Mouse (Mus musculus) T-helper 1 cell (primary cell): Measurements from ENCODE around the gene Kazn.

Experiments used
- in situ Hi-C: fragments of 300-600 bp; cut with MboI, MseI; formaldehyde crosslinking; loops from one replicate; pipeline ENCODE4 v1.15.1; 2025; ENCODE audit warnings: high pct_unique_total_duplicates

The Kazn gene

DNA sequence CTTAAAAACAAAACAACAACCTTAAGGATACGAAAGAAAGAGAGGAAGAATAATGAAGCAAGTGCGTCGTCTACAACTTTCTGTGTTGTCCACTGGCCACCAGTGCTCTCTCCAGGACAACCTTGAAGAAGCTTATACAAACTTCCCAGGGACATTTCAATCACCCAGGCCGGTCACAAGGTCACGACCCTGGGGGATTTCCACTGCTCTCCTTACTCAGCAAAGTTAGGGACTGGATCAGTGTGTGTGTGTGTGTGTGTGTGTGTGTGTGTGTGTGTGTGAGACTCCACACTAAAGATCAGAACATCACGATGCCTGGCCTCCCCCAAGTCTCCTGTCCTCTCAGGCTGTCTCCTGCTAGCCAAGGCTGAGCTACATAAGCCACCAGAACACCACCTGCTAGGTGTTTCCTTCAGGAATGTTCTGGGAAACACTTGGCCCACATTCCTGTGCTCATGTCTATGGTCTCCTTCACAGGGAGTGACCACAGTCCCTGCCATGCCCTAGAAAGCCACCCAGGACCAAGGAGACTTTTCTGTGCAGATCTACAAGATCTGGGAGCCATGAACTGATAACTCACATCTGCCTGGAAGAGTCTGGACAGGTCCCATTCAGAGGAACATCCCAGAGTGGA lies 3.7 kb upstream of the Kazn start:
- in situ Hi-C loops, result loop anchor here (10.0 kb wide), 1 partner anchor 268 kb away; no protein-coding TSS in a partner anchor

DNA sequence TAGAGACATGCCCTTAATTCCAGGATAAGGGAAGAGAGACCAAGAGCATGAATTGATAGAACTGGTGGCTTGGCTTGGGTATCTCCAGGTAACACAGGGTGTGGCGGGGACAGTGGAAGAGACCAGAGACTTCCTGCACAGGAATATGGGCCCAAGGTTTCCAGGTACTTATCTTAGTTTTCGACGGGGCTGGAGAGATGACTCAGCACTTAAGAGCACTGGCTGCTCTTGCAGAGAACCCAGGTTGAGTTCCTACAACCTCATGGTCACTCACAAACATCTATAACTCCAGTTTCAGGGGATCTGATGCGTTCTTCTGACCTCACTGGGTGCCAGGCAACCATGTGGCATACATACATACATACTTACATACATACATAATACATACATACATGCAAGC lies 3.0 kb upstream of the Kazn start:
- in situ Hi-C loops, result loop anchor here (10.0 kb wide), 1 partner anchor 267 kb away; no protein-coding TSS in a partner anchor

DNA sequence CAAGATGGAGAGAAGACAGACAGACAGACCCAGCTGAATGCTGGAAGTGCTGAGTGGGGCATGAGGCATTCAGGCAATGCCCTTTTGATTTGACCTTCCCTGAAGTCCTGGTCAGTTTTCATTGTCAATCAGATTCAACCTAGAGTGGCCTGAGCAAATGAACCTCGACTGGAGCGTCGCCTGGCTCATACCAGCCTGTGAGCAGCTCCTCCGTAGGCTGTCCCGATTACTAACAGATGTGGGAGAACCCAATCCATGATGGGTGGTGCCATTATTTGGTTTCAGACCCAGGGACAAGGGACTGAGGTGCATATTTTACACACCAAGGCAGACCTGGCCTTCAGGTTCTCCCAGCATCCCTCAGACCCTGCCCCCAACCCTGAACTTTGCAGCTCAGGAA lies 1.7 kb upstream of the Kazn start:
- in situ Hi-C loops, result loop anchor here (10.0 kb wide), 1 partner anchor 266 kb away; no protein-coding TSS in a partner anchor

DNA sequence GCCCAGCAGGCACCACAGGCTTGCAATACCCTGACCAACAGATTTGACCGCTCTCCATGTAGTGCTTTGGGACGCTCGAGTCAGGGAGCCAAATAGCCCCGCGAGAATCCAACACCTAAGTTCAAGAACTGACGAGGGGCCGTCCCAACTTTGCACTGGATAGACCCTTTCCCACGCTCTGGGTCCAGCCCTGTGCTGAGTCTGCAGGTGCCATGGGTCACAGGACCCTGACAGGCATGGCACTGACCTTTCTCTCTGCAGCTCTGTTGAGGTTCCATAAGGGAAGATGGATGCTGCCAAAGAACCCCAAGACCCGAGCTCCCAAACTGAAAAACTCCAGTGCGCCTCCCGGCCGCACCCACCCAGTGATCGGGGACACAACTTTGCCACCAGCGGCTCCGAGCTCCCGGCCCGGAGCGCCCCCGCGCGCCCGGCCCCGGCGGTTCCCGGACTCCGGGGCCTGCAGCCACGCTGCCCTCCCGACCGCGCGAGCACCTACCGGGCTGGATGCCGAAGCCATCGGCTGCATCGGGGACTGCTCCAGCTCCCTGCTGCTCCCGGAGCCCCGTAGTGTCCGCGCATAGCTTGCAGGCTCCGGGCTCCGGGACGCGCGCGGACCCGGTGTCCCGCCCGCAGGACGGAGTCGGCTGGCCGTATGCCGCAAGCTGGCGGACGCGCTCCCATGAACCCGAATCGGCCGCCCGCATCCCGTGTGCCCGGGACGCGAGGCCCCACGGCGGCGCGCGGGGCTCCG lies 538 bp downstream of the Kazn start:
- in situ Hi-C loops, result loop anchor here (10.0 kb wide), 1 partner anchor 1394 kb away; the partner anchor contains the start of gene Padi1

DNA sequence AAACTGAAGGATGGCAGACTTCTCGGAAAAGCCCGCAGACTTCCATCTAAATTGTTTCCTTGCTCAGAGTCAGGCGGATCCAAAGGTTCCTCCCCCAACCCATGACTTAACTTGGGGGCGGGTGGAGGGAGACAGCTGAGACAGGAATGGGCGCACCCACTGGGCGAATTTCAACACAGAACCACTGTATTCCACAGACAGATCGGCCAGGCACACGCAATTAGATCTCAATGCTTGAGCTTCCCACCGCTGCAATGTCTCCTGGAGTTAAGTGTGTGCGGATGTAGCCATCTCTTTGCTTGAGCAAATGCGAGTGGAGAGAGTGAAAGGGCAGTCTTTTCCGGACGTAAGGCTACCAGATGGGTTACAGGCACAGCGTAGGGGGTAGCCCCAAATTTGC lies 1.2 kb downstream of the Kazn start:
- in situ Hi-C loops, result loop anchor here (10.0 kb wide), 1 partner anchor 1393 kb away; the partner anchor contains the start of gene Padi1

DNA sequence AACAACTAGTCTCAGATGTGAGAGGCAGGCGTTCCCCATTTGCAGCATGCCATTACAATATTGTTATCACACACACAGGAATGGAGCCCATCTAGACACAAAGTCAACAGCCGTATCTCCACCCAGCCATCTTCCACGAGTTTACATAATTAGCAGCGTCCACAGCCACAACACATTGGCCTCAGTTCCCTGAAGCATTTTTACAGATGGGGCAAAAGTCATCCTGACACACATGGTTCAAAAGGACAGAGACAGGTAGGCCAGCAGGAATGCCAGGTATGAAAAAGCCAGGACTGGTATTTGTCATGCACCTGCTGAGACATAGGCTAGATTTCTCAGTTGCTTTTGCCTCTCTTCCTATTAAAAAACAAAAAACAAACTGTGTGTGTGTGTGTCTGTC lies 2.5 kb downstream of the Kazn start:
- in situ Hi-C loops, result loop anchor here (10.0 kb wide), 1 partner anchor 1392 kb away; the partner anchor contains the start of gene Padi1

DNA sequence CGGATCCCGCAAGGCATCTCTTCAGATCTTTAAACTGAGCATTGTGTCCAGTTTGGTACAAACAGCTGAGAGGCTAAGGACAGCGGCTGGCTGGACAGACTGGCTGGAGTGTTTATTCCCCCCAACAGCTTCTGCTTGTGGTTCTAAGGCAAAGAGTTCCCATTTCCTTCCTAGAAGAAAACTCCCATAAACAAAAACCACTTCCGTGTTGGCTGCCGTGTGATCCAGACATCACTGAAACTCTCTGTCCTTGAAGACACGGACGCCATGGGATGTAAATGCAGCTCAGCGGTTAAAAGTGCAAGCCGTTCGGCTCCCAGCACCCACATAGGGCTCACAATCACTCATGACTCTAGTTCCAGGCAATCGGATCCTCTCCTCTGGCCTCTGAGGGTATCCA lies 3.8 kb downstream of the Kazn start:
- in situ Hi-C loops, result loop anchor here (10.0 kb wide), 1 partner anchor 1391 kb away; the partner anchor contains the start of gene Padi1

DNA sequence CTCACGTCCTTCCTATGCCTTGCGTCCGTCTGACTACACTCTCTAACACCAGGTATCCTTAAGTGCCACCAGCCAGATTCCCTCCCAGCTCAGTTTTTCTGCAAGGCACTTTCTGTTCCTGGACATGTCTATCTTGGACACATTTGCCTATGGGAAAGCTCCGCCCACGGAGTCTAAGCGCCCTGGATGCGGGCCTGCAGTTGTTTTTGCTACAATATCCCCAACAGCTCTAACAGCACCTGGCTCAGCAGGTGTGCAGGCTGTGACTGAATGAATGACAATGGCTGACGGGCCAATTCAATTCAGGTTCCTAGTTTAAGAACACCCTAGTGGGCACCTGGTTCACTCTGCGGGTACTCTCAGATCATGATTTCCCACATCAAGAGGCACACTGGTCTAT lies 4.4 kb downstream of the Kazn start:
- in situ Hi-C loops, result loop anchor here (10.0 kb wide), 1 partner anchor 1390 kb away; the partner anchor contains the start of gene Padi1

DNA sequence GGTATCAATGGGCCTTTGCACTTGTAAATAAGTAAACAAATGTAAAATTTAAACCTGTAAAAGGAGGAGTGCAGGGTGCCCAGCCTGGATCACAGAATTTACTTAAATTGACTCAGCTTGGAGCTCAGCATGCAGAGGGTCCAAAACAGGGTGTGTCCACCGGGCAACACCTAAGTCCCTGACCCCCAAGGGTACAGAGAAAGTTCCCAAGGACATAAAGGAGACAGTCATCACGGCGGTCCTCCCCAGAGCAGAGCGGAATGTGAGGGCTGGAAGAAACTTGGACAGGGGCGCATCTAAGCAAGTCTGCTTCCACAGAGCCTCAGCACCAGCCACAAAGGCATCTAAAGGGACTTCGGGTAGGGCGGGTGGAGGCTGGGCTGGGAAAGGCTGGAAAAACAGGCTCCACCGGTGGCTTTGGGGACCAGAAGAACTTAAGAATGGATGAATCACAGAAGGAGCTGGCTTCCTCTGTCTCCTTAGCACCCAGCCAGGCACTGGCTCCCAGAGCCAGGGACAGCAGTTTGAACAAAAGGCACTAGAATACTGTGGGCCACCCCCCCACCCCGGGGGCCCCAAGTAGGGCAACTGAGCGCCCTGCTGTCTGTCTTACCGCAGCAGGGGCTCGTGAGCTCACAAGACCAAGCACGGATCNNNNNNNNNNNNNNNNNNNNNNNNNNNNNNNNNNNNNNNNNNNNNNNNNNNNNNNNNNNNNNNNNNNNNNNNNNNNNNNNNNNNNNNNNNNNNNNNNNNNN lies 10.2 kb downstream of the Kazn start:
- in situ Hi-C loops, result no loop called here

DNA sequence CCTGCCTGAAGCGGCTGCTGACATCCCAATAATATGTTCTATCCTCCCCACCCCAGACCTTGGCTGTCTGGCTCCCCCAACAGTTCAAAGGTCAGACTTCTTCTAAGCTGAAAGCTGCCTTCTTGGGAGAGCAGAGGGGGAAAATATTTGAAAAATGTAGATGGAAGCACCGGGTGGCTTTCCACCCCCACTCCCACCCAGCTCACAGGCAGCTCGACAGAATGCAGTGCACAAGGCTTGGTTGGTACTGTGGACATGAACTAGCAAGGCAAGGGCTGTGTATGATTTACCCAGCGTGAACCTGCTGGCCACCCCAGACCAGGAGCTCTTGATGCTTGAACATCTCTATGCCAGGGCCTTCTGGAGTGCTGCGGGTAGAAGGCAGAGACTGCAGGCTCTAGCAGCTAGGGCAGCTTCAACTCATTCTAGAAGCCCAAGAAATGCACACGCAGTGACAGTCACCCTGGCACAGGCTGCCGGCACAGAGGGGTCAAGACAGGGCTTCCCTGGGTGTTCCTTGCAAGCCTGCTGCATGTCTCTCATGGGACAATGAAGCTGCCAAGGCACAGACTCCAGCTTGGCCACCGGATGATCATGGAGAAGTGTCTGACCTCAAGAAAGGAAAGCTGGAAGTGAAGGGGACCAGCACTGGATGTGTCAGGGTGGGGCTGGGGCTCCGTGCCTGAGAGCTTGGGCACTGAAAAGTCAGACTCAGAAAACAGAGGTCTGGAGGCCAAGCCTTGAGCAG lies 15.1 kb downstream of the Kazn start:
- in situ Hi-C loops, result no loop called here

DNA sequence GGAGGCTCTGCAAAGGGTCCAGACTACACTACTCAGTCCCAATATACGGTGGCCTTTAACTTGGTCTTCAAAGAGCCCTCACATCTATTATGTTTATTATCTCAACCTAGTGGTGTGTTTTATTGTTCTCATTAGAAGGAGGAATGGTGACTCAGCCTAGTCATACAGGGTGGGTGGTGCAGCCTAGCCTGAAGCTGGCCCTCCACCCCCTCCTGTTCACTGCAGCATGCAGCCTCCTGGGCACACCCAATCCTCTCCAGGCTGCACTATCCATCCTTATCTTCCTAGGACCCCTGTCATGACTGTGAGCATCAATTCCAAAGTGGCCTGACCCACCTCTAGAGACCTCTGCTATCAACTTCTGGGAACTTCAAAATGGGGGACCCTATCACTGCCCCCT lies 16.8 kb downstream of the Kazn start:
- in situ Hi-C loops, result no loop called here

DNA sequence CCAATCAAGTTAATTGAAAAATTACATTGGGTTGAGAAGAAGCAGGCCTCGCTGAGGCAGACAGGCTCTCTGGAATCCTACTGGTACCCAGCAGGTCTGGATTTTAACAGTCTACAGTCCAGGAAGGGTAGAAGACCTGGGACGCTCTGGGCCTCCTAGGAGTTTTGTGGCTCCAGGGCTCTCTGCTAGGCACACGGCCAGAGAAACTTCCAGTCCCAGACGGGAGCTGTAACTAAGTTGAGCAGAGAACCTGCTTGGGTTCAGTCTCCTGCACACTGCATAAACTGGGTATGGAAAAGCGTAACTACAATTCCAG lies 17.5 kb downstream of the Kazn start:
- in situ Hi-C loops, result no loop called here

DNA sequence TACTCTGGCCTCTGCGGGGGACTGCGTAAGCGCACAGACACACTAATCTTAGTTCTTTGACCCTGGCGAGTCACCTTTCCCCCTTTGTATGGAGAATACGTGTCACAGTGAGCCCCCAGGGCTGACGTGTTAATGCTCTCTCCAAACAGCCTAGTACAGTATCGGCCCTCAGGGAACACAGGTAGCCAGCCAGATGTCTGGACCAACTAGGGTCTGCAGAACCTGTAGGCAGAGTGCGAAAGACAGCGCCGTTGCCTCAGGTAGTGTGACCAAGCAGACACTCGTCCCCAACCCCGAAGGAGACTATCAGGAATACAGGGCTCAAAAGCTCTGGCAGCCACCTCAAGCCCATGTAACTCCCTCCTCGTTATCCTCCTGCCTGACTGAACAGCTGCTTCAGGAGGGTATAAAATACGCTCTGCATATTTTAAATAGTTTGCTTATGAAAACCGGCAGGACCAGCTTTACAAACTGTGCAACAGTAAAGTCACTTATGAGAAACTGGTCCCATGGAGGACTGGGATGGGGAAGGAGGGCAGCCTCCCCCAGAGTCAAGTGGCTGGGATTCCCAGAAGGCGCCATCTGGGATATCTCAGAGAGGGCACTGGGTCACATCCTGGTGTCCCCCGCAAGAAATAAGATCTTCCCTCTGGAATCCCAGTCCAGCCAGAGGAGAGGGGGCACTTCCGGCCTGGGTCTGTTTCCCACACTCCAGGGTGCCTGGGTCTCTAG lies 18.0 kb downstream of the Kazn start:
- in situ Hi-C loops, result no loop called here

DNA sequence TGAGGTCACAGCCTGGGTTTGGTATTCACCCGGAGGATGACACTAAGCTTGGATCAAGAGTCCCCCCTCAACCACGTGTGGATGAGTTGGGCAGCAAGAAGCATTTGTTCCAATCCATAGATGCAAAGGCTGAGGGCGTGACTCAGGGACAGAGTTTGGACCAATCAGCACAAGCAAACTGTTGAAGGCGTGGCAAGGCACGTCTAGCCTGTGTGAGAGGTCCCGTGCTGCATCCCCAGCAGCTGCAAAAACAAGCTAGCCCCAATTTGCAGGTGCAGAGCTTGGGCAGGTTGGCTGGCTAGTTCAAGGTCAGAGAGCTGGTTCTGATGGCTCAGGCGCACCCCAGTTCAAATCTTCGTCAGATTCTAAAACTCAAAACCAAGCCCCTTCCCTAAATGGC lies 20.2 kb downstream of the Kazn start:
- in situ Hi-C loops, result no loop called here

DNA sequence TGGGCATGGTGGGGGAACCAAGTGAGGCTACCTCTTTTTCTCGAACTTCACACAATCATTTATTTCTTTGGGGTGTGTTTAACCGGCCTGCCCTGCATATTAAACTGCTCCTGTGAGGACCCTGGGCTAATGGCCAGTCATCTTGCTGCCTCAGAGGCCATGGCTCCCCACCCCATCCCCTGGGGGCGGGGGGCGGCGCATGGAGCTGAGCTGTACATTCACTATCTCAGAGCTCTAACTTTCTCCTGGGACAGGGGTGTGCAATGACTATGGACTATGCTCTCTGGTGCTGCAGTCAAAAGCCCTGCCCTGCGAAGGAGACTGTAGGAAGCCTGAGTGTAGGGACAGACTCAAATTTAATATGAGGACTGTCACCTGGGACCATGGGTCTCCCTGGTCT lies 22.2 kb downstream of the Kazn start:
- in situ Hi-C loops, result no loop called here

DNA sequence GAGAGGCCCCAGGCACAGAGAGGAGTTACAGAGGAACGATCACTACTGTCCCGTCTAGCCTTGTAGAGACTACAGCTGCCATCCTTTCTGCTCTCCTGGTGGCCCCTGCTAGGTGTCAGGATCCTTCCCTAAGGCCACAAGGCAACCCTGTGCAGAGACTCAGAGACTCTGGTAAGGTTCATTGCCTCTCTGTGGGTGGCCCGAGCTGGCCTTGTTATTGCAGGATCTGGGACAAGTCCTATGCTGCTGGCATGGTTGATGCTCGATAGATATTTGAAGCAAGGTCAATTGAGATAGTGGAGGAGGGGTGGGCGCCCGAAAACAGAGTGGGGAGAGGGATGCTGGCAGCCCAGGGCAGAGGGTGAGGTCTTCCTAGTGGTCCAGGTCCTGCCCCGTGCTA lies 23.4 kb downstream of the Kazn start:
- in situ Hi-C loops, result no loop called here

DNA sequence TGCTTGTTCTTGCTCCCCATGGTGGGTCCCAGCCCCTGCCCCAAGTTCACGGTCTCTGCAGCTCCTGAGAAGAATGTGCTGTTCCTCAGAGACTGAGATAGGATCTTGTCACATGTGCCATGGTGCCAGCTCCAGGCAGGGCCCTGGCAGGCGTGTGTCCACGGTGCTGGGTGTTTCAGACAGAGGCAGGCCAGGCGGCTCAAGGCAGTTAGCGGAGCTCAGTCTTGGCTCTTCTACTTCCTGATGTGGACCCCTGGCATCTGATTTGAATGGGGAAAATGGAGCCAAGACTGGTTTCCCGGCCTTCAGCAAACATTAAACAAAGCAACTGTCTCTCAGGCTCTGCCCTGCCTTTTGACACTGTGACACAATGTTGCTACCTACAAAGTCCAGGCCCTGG lies 24.7 kb downstream of the Kazn start:
- in situ Hi-C loops, result no loop called here

DNA sequence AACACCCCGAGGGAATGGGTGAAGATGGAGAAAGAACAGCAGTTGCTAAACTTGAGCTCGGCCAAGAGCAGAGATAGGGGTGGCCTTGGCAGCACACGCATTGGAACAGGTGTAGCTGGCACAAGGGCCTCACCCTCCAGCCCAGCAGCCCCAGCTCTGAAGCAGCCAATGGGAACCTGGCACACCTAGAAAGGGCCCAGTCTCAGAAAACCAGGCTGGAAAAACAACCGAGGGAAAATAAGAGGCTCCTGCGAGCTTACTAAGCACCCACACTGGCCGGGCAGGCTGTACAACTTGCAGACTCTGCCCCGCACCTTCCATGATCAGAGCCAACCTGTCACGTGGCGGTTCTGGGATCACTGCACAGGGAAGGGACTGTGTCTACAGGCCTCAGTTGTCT lies 26.8 kb downstream of the Kazn start:
- in situ Hi-C loops, result no loop called here

DNA sequence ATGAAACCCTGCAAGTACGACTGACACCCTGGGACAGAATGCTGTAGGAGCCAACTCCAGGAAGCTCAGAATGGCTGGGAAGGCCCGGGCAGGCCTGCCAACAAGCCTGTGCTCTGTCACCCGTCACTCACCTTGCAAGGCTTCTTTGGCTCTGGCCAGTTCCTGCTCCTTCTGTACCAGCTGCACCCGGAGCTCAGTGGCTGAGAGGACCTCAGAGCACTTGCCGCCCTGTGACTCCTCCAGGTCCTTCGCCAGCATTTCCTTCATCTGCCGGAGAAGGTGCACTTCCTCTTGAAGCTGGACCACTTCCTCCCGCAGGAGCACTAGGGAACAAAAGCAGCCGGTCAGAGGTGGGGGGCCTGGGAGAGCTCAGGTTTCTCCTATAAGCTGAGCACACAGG lies 29.3 kb downstream of the Kazn start:
- in situ Hi-C loops, result no loop called here

DNA sequence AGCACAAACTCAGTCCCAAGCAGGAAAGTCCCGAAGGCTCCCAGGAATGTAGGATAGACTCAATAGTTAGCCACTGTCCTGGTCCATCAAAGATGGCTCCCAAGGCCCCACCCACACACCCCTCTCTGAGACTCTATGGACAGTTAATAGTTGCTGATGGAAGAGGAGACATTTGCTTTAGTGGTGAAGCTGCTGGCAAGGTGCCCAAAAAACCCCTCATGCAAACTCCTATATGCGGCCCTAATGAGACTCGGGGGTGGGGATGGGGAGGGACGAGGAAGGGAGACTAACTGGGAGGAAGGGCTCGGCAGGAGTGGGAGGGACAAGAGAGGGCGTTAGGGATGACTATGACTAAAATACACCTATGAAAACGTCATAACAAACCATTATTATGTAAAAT lies 29.7 kb downstream of the Kazn start:
- in situ Hi-C loops, result no loop called here

DNA sequence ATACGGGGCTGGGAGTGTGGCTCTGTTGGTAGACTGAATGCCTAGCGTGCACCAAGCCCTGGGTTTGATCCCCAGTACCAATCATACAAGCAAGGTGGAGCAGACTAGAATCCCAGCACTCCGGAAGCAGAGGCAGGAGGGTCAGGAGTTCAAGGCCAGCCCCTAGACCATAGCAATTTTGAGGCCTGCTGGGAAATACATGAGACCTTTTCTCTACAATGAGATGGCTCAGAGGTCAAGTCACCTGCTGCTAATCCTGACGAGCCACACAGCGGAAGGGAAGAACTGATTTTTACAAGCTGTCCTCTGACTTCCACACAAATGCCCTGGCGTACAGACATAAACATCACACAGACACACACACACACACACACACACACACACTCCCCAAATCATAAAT lies 33.5 kb downstream of the Kazn start:
- in situ Hi-C loops, result no loop called here
